Comparison of ENCODE assay signal across 17 mouse cellular contexts in genomic region chr9:34278068-34278467, GRCm38 (mm10).
"Had no signal": no experiment of that assay in that cellular context is flagged by ENCODE, and none has a peak within 500 bp of the region (broad histone marks: within the 10 kb centered on the region; RNA-seq: fewer than 3 reads in every experiment).

No protein-coding gene starts in this region.

- H3K9ac ChIP-seq: intestine, embryonic 15.5 days; kidney, embryonic 15.5 days; liver, embryonic 12.5 days; liver, embryonic 15.5 days; lung, embryonic 15.5 days; midbrain, embryonic 12.5 days; neural tube, embryonic 12.5 days had no signal

- ATAC-seq: intestine, embryonic 15.5 days; liver, embryonic 12.5 days; midbrain, embryonic 16.5 days had no signal

- H3K9me3 ChIP-seq: intestine, embryonic 15.5 days; kidney, embryonic 15.5 days; liver, embryonic 12.5 days; liver, embryonic 15.5 days; lung, embryonic 15.5 days; midbrain, embryonic 12.5 days; neural tube, embryonic 12.5 days had no signal

- DNase-seq: kidney, adult 11 months; kidney, adult 8-10 months; kidney, postnatal 10 days; kidney, postnatal 36 days; lung, adult 18-20 months; lung, postnatal 10 days; lung, postnatal 4 days; thymus, adult 18-20 months; thymus, postnatal 36 days had no signal

- H3K27me3 ChIP-seq: intestine, embryonic 15.5 days; kidney, embryonic 15.5 days; liver, embryonic 12.5 days; liver, embryonic 15.5 days; lung, embryonic 15.5 days; midbrain, embryonic 12.5 days; neural tube, embryonic 12.5 days had no signal

- H3K36me3 ChIP-seq: intestine, embryonic 15.5 days; kidney, embryonic 15.5 days; liver, embryonic 12.5 days; liver, embryonic 15.5 days; lung, embryonic 15.5 days; midbrain, embryonic 12.5 days; neural tube, embryonic 12.5 days had no signal

- H3K4me2 ChIP-seq: intestine, embryonic 15.5 days; kidney, embryonic 15.5 days; liver, embryonic 12.5 days; liver, embryonic 15.5 days; lung, embryonic 15.5 days; midbrain, embryonic 12.5 days; neural tube, embryonic 12.5 days had no signal

- H3K4me3 ChIP-seq: intestine, embryonic 15.5 days; kidney, embryonic 15.5 days; liver, embryonic 12.5 days; liver, embryonic 15.5 days; lung, embryonic 15.5 days; midbrain, embryonic 12.5 days; neural tube, embryonic 12.5 days had no signal

- H3K27ac ChIP-seq: intestine, embryonic 15.5 days; kidney, embryonic 15.5 days; liver, embryonic 12.5 days; liver, embryonic 15.5 days; lung, embryonic 15.5 days; midbrain, embryonic 12.5 days; neural tube, embryonic 12.5 days had no signal

- H3K4me1 ChIP-seq: intestine, embryonic 15.5 days; liver, embryonic 12.5 days; liver, embryonic 15.5 days; neural tube, embryonic 12.5 days had no signal
